Mouse (Mus musculus) urinary bladder, adult 18-20 months (tissue): ENCODE results near the gene Stk17b.

Source experiments
- DNase-seq, 2 experiments: peaks; one replicate each; pipeline ENCODE4 v3.0.0; 2022; ENCODE audit warnings: low spot score in 2 of 2, mixed read lengths in 2 of 2

Gene Stk17b

GRCm38 (mm10) chr1:53784721-53785418 is at the start of gene Stk17b:
Gene Stk17b, minus strand, starts transcription at chr1:53785224.
- peak; percentile 75 to 85 for DNase-seq

- no peak for DNase-seq
Measured at GRCm38 (mm10) chr1:53830286-53830685, 45.3 kb upstream of the Stk17b start.

GRCm38 (mm10) chr1:53829089-53829488 is 44.1 kb upstream of the Stk17b start:
- no peak for DNase-seq

- no peak for DNase-seq
Measured at GRCm38 (mm10) chr1:53824446-53825337, 39.7 kb upstream of the Stk17b start.

GRCm38 (mm10) chr1:53823687-53824445 is 38.8 kb upstream of the Stk17b start:
- no peak for DNase-seq

- DNase-seq = no peak
Measured at GRCm38 (mm10) chr1:53821983-53822382, 37.0 kb upstream of the Stk17b start.

GRCm38 (mm10) chr1:53820041-53820632 is 35.1 kb upstream of the Stk17b start:
- no peak for DNase-seq

GRCm38 (mm10) chr1:53818072-53818862 is 33.2 kb upstream of the Stk17b start:
- no peak for DNase-seq

GRCm38 (mm10) chr1:53816353-53816752 is 31.3 kb upstream of the Stk17b start:
- no peak for DNase-seq

- DNase-seq = no peak
Measured at GRCm38 (mm10) chr1:53814077-53814705, 29.2 kb upstream of the Stk17b start.

- DNase-seq = no peak
Measured at GRCm38 (mm10) chr1:53811919-53812318, 26.9 kb upstream of the Stk17b start.

- DNase-seq = no peak
Measured at GRCm38 (mm10) chr1:53808229-53808628, 23.2 kb upstream of the Stk17b start.

- no peak for DNase-seq
Measured at GRCm38 (mm10) chr1:53797811-53798210, 12.8 kb upstream of the Stk17b start.

GRCm38 (mm10) chr1:53797074-53797473 is 12.1 kb upstream of the Stk17b start:
- no peak for DNase-seq

- DNase-seq = no peak
Measured at GRCm38 (mm10) chr1:53796271-53796670, 11.2 kb upstream of the Stk17b start.

GRCm38 (mm10) chr1:53795591-53795990 is 10.6 kb upstream of the Stk17b start:
- DNase-seq = no peak

- DNase-seq = no peak
Measured at GRCm38 (mm10) chr1:53795081-53795480, 10.1 kb upstream of the Stk17b start.

- no peak for DNase-seq
Measured at GRCm38 (mm10) chr1:53794279-53794678, 9.3 kb upstream of the Stk17b start.

- DNase-seq = no peak
Measured at GRCm38 (mm10) chr1:53791343-53791742, 6.3 kb upstream of the Stk17b start.

- DNase-seq = peak in 1 of 2 experiments; percentile 22
Measured at GRCm38 (mm10) chr1:53784291-53784720, 718 bp downstream of the Stk17b start.
